Mouse (Mus musculus): ENCODE data around the gene Gm14459. TPM values are rescaled to one million over a fixed set of nuclear protein-coding genes. Genes with fewer than 3 reads are reported as not detected.
"Not testable (repeated sequence)": the region's sequence is repeated elsewhere in the genome, so short reads cannot be mapped to it uniquely, and the experiment has no call there.

The Gm14459 gene
- polyA plus RNA-seq (2014; fragmentation: Nextera tagmentation; extraction: Ambion mirVana) = not detected in 2 replicates

DNA sequence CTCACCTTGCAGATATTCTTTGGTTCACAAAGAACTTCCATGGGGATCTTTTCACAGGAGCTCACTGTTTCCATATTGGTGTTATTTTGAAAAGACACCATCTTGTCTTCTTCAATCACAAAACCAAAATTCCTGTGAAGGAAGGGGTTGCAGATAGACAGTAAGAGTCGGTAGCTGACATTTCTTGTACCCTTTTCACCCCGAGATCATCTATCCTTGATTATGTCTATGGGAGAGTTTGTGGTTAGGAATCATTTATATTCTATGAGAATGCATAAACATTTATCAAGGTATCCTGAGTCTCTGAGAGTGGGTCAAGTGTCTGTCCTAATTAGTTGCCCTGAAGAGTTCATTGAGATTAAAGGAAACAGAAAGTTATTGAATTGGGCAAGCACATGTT lies at the start of gene Gm14459:
Gene Gm14459, minus strand, starts transcription at position 101 of the 400 bp plus-strand sequence.
- no peak within 1 kb of the TSS for H3K9ac ChIP-seq (ENCODE audit: low read length)
- H3K36me3 ChIP-seq (ENCODE audit: control insufficient read depth, insufficient read depth, low read length) = no peaks in the 10 kb centered on the region
- ATAC-seq (ENCODE audit: low FRiP score) (no peak), DNase-seq (ENCODE audit: low spot score, missing footprints) (no peak)
- H3K27me3 ChIP-seq (ENCODE audit: control insufficient read depth, insufficient read depth, low read length) = no peaks in the 10 kb centered on the region
- no peaks in the 10 kb centered on the region for H3K4me1 ChIP-seq (ENCODE audit: control insufficient read depth, insufficient read depth, low read length)
- 75% methylated on average over 2 of the region's 2 CpGs for WGBS
- H3K9me3 ChIP-seq (ENCODE audit: control insufficient read depth, low read length) = no peaks in the 10 kb centered on the region
- H3K27ac ChIP-seq (ENCODE audit: low read depth, low read length) = no peak within 1 kb of the TSS
- no peak within 1 kb of the TSS for H3K4me3 ChIP-seq (ENCODE audit: low read depth, low read length)
- no peak within 1 kb of the TSS for H3K4me2 ChIP-seq

DNA sequence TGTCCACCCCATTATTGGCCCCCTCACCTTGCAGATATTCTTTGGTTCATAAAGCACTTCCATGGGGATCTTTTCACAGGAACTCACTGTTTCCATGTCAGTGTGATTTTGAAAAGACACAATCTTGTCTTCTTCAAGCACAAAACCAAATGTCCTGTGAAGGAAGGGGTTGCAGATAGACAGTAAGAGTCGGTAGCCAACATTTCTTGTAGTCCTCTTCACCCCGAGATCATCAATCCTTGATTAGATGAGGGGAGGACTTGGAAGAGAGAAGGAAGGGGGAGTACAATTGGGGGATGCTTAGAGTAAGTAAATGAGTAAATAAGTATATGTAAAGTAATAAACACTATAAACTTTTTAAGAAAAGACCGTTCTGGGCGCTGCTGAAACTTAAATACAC lies 23.4 kb upstream of the Gm14459 start, which contains the start of gene Ssxb6:
Gene Ssxb6, minus strand, starts transcription at position 101 of the 400 bp plus-strand sequence.
- H3K27ac ChIP-seq (ENCODE audit: low read depth, low read length); H3K4me1 ChIP-seq (ENCODE audit: control insufficient read depth, insufficient read depth, low read length); H3K9me3 ChIP-seq (ENCODE audit: control insufficient read depth, low read length); H3K4me2 ChIP-seq; ATAC-seq (ENCODE audit: low FRiP score); DNase-seq (ENCODE audit: low spot score, missing footprints); H3K27me3 ChIP-seq (ENCODE audit: control insufficient read depth, insufficient read depth, low read length); H3K4me3 ChIP-seq (ENCODE audit: low read depth, low read length); H3K9ac ChIP-seq (ENCODE audit: low read length); H3K36me3 ChIP-seq (ENCODE audit: control insufficient read depth, insufficient read depth, low read length): not testable (repeated sequence)
- WGBS = 78% methylated on average over 4 of the region's 4 CpGs

Other genes starting within 250 kb of the Gm14459 start
- gene Ssxb10, start 197.5 kb downstream of the Gm14459 start, polyA plus RNA-seq (2014; fragmentation: Nextera tagmentation; extraction: Ambion mirVana) = not detected in 2 replicates
- not detected in 2 replicates for gene Ssxb9, start 158.0 kb downstream of the Gm14459 start, polyA plus RNA-seq (2014; fragmentation: Nextera tagmentation; extraction: Ambion mirVana)
- gene Ssxb1, start 111.6 kb downstream of the Gm14459 start, polyA plus RNA-seq (2014; fragmentation: Nextera tagmentation; extraction: Ambion mirVana) = not detected in 2 replicates
- gene Ssxb2, start 63.2 kb downstream of the Gm14459 start, polyA plus RNA-seq (2014; fragmentation: Nextera tagmentation; extraction: Ambion mirVana) = not detected in 2 replicates
- not detected in 2 replicates for gene Ssxb6, start 23.3 kb upstream of the Gm14459 start, polyA plus RNA-seq (2014; fragmentation: Nextera tagmentation; extraction: Ambion mirVana)
- not detected in 2 replicates for gene Ssxb3, start 66.9 kb upstream of the Gm14459 start, polyA plus RNA-seq (2014; fragmentation: Nextera tagmentation; extraction: Ambion mirVana)
- gene Ssxb8, start 165.9 kb upstream of the Gm14459 start, polyA plus RNA-seq (2014; fragmentation: Nextera tagmentation; extraction: Ambion mirVana) = not detected in 2 replicates
- not detected in 2 replicates for gene Ssx9, start 223.5 kb upstream of the Gm14459 start, polyA plus RNA-seq (2014; fragmentation: Nextera tagmentation; extraction: Ambion mirVana)